Mouse (Mus musculus) limb, embryonic 14.5 days (tissue): Measurements from ENCODE around the gene Mvb12b. TPM values are rescaled to one million over a fixed set of nuclear protein-coding genes. Genes with fewer than 3 reads are reported as not detected.
A peak's percentile ranks its signal among the peaks of the same experiment; 100 is the strongest.

Source experiments
- ATAC-seq: fragments of 200-750 bp; cut with Nextera tagmentation; 2 replicates; pipeline ENCODE4 v1.8.0; 2017; ENCODE audit warnings: low read depth, moderate number of reproducible peaks, moderate TSS enrichment; ENCODE audit not compliant: low FRiP score
- DNase-seq: peaks from one replicate; pipeline ENCODE4 v3.0.0-alpha.2; 2015; ENCODE audit warnings: low spot score
- H3K27ac ChIP-seq: fragments of 300-500 bp; sonication (generic); replicated peaks from 2 replicates; pipeline ENCODE4 v1.5.1; 2014; ENCODE audit warnings: low read depth, mild to moderate bottlenecking, low read length, moderate library complexity, mixed read lengths
- H3K27me3 ChIP-seq: fragments of 300-500 bp; sonication (generic); 2 replicates; pipeline ENCODE4 v1.6.1; 2014; ENCODE audit warnings: low read length, mixed read lengths; ENCODE audit not compliant: control insufficient read depth, insufficient read depth
- H3K36me3 ChIP-seq: fragments of 300-500 bp; sonication (generic); 2 replicates; pipeline ENCODE4 v1.6.1; 2014; ENCODE audit warnings: mild to moderate bottlenecking, low read length, moderate library complexity, mixed read lengths; ENCODE audit not compliant: control insufficient read depth, insufficient read depth
- H3K4me1 ChIP-seq: fragments of 300-500 bp; sonication (generic); 2 replicates; pipeline ENCODE4 v1.6.1; 2014; ENCODE audit warnings: antibody characterized with exemption, low read length, mixed read lengths; ENCODE audit not compliant: control insufficient read depth, insufficient read depth
- H3K4me2 ChIP-seq: fragments of 300-500 bp; sonication (generic); replicated peaks from 2 replicates; pipeline ENCODE4 v1.6.1; 2014; ENCODE audit warnings: low read depth, mild to moderate bottlenecking, low read length, moderate library complexity; ENCODE audit not compliant: severe bottlenecking
- H3K4me3 ChIP-seq: fragments of 300-500 bp; sonication (generic); replicated peaks from 2 replicates; pipeline ENCODE4 v1.5.1; 2014; ENCODE audit warnings: low read length
- H3K9ac ChIP-seq: fragments of 300-500 bp; sonication (generic); 2 replicates; pipeline ENCODE4 v1.6.1; 2014; ENCODE audit warnings: mild to moderate bottlenecking, low read depth, low read length, moderate library complexity; ENCODE audit not compliant: severe bottlenecking
- H3K9me3 ChIP-seq: fragments of 300-500 bp; sonication (generic); 2 replicates; pipeline ENCODE4 v1.6.1; 2016; ENCODE audit warnings: low read length; ENCODE audit not compliant: control insufficient read depth
- POLR2A ChIP-seq: fragments of 200-500 bp; IDR thresholded peaks from 2 replicates; pipeline ENCODE4 v1.8.0; 2012; ENCODE audit warnings: inconsistent platforms, mild to moderate bottlenecking, moderate library complexity, borderline replicate concordance; ENCODE audit not compliant: insufficient read depth, insufficient read length; ENCODE audit errors: extremely low read depth
- WGBS: fragments of 180-500 bp; shearing (Covaris S2); extraction: QIAGEN DNeasy Blood & Tissue Kit; methylation state at CpG from one replicate; pipeline ENCODE4 v1.1.7; 2014; 5-methylcytosine and 5-hydroxymethylcytosine counted together
- polyA plus RNA-seq, 2 experiments: library from polyadenylated mRNA; depleted of rRNA in 1 of 2; stranded (reverse) in 1 of 2; unstranded in 1 of 2; fragments of >200 nt; fragmentation: Nextera tagmentation in 1 of 2; extraction: Ambion mirVana in 1 of 2; gene quantifications; 2 replicates each; pipeline versions ENCODE4 v1.2.1 to v1.2.3; 2012 to 2014

Gene Mvb12b
- polyA plus RNA-seq, 2 experiments, result 17.5 to 26.6 TPM

DNA sequence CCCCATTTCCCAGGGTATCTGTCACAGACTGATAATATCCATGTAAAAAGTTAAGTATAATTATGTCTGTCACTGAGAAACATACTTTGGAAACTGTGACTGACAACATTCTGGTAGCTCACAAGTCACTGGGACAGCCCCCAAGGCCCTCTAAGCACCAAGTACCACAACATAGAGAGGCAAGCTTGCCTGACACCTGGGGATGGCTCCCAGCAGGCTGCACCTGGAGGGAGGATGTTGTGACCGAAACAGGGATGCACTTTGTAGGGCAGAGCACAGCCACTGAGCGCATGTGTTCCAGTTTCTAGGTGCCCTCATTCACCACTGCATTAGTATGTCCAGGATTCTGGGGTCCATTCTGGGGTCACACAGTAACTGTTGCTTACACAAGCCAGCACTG lies 69.4 kb downstream of the Mvb12b start:
- ATAC-seq (no peak), DNase-seq (no peak)
- Histone ChIP-seq H3K9ac (no peak overlapping the region), H3K9me3 (no peaks in the 10 kb centered on the region), H3K27me3 (no peaks in the 10 kb centered on the region), H3K4me3 (no peak overlapping the region), H3K36me3 (peaks cover 25% of the 10 kb centered on the region), H3K4me1 (peaks cover 54% of the 10 kb centered on the region), H3K4me2 (no peak overlapping the region), H3K27ac (no peak overlapping the region)
- WGBS, result 97% methylated on average over 2 of the region's 2 CpGs
- TF ChIP-seq POLR2A, result no peak

DNA sequence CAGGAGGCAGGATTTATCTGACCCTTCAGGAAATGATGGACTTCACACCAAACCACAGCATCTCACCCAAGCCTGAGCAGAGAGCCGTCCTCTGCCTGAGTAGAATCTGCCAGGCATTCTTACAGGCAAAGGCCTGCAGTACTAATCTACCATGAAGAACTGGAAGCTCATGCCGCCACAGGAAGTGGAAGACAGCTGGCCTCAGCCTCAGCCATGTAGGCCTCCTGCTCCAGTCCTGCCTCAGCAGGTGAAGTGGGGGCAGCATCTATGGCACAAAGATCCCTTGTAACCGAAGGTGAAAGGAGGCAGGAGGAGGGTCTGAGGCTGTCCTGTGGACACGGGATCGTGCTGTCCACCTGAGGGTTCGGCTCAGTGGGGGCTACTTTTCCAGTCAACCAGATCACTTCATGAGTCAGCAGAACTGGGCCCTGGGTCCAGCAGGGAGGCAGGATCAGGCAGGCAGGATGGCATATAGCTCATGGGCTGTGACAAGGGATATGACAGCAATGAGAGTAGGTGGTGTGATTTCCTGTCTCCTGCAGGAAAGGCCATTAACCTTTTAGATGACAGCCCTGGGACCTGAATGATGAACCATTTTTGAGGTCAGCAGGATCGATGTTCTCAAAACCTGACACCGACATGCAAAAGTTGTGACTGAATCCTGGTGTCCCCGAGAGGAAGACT lies 69.9 kb downstream of the Mvb12b start:
- ATAC-seq, result no peak
- no peak for TF ChIP-seq POLR2A
- H3K36me3 ChIP-seq, result peaks cover 25% of the 10 kb centered on the region
- no peaks in the 10 kb centered on the region for H3K9me3 ChIP-seq
- H3K27ac ChIP-seq, result peak overlapping the region; percentile 33; the same call in 1 of the 2 replicates
- no peak overlapping the region for H3K4me2 ChIP-seq
- 78% methylated on average over 9 of the region's 9 CpGs for WGBS
- no peak overlapping the region for H3K9ac ChIP-seq
- no peak for DNase-seq
- H3K4me3 ChIP-seq, result no peak overlapping the region
- H3K4me1 ChIP-seq, result peaks cover 57% of the 10 kb centered on the region
- H3K27me3 ChIP-seq, result no peaks in the 10 kb centered on the region

GRCm38 (mm10) chr2:33817080-33817479 lies 70.7 kb downstream of the Mvb12b start:
- 47% methylated on average over 4 of the region's 4 CpGs for WGBS
- Histone ChIP-seq H3K27me3 (no peaks in the 10 kb centered on the region), H3K4me2 (no peak overlapping the region), H3K27ac (no peak overlapping the region), H3K36me3 (peaks cover 25% of the 10 kb centered on the region), H3K9ac (no peak overlapping the region), H3K4me1 (peaks cover 60% of the 10 kb centered on the region), H3K9me3 (no peaks in the 10 kb centered on the region), H3K4me3 (no peak overlapping the region)
- TF ChIP-seq POLR2A, result no peak
- ATAC-seq (no peak), DNase-seq (no peak)

GRCm38 (mm10) chr2:33814581-33814980 lies 73.2 kb downstream of the Mvb12b start:
- peaks cover 77% of the 10 kb centered on the region for H3K4me1 ChIP-seq

GRCm38 (mm10) chr2:33813501-33814240 lies 74.1 kb downstream of the Mvb12b start:
- no peak overlapping the region for H3K4me3 ChIP-seq
- peak overlapping the region; percentile 75 for H3K27ac ChIP-seq
- H3K4me2 ChIP-seq, result 0 out of 2 replicates have a peak overlapping the region, but pooled peaks have one; percentile 2
- H3K9ac ChIP-seq, result no peak overlapping the region
- peak; percentile 57 for DNase-seq
- peaks cover 77% of the 10 kb centered on the region for H3K4me1 ChIP-seq
- H3K27me3 ChIP-seq, result no peaks in the 10 kb centered on the region
- TF ChIP-seq POLR2A, result no peak
- 17% methylated on average over 8 of the region's 8 CpGs for WGBS
- H3K36me3 ChIP-seq, result peaks cover 8% of the 10 kb centered on the region; the same call in 1 of the 2 replicates
- H3K9me3 ChIP-seq, result no peaks in the 10 kb centered on the region
- ATAC-seq, result no peak

More at GRCm38 (mm10) chr2:33814581-33814980, 73.2 kb downstream of the Mvb12b start:
- H3K27ac ChIP-seq, result peak overlapping the region; percentile 75
- peak; percentile 80 for DNase-seq
- peak; percentile 76 for ATAC-seq
- H3K9me3 ChIP-seq, result no peaks in the 10 kb centered on the region
- H3K4me3 ChIP-seq, result no peak overlapping the region
- H3K4me2 ChIP-seq, result no peak overlapping the region
- H3K27me3 ChIP-seq, result no peaks in the 10 kb centered on the region
- TF ChIP-seq POLR2A, result no peak
- 22% methylated on average over 8 of the region's 8 CpGs for whole genome bisulfite sequencing
- H3K9ac ChIP-seq, result no peak overlapping the region
- H3K36me3 ChIP-seq, result peaks cover 14% of the 10 kb centered on the region
